Mouse (Mus musculus) left cerebral cortex, adult 11 months (tissue): ENCODE results near the gene Uggt2.

Experiments used
- DNase-seq: peaks from one replicate; pipeline ENCODE4 v3.0.0; 2022; ENCODE audit warnings: low spot score

Gene Uggt2

GRCm38 (mm10) chr14:118980890-118981289 is 118.3 kb downstream of the Uggt2 start:
- DNase-seq: no peak

DNA sequence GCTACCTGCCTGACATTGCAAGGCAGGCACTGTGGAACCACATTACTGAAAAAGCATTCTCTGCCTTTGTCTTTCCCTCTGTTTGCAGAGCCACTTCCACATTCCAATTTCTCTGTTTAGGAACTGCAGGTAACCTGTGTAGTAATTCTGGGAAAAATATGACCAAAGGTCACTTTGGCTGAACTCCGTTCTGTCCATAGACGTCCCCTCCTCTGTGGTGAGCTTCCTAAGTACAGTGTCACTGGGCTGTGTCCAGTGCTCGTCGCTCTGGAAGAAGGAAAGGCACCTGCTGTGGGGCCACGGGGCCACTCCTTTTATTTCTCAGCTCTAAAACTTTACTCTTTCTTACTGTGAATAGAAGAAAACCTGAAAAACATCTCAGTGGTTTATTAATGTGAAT is 118.9 kb downstream of the Uggt2 start:
- no peak for DNase-seq

- DNase-seq: no peak
Observed at GRCm38 (mm10) chr14:118979571-118980325, 119.5 kb downstream of the Uggt2 start.

DNA sequence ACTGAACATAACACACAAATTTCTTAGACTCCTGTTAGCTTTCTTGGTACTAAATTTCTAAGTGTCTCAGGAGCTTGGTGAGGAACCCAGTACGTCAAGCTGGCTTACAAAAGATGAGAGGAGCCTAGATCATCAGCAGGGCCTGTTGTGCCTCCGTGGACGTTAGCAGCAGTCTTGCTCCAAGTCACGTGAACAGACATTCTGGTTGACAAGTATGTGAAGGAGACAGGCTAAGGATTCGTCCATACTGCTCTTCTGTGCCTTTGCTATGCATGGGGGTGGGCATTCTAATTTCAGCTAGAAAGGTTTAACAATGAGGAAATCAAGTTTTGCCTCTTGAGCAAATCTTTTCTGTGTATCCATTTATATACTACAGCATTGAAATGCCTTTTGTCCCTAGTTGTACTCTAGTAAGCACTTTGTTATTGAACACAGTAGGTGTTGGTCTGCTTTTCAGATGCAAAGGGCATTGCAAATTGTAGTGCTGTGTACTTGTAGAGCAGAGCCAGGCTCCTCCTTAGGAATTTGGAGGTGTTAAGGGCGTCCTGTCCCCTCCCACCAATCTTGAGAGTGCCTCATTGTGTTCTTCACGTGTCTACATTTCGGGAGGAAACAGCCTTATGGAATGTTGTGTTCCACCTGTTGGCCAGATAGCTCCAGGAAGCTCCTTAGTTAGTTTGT is 122.0 kb downstream of the Uggt2 start:
- DNase-seq: no peak

DNA sequence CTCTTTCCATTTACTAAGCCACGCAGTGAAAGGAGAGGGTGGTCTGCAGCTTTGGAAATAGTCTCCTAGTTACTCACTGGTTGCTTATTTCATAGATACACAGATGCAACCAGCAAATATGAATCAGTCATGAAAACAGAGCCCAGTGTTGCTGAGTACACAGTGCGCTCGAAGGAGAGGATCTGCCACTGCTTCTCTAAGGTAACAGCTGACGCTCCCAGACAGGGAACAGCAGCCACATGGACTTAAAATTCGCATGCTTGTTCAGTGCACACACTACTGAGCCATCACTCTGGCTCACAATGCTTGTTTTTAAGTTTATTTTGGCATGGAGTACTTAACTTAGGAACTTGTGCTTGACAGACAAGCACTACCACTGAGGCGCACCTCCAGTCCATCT is 127.0 kb downstream of the Uggt2 start:
- no peak for DNase-seq

DNA sequence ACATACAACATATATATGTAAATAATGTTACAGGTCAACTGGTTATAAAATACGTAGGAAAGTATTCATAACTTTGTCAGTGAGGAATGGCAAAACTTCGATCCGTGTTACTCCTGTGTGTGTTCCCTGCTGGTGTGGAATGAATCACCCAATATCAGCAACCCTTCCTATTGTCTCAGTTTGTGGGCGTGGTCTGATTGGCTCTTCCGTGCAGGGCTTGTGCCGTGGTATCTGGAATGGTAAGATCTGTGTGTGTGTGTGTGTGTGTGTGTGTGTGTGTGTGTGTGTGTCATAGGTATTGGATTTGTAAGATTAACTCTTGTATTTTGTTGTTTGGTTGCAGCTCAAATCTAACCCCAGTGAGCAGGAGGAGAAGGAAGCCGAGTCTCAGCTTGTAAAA is 131.6 kb downstream of the Uggt2 start:
- no peak for DNase-seq

- no peak for DNase-seq
Observed at GRCm38 (mm10) chr14:118965356-118966000, 133.8 kb downstream of the Uggt2 start.

GRCm38 (mm10) chr14:118958010-118958409 is 141.2 kb downstream of the Uggt2 start:
- no peak for DNase-seq

GRCm38 (mm10) chr14:118951912-118952583 is 147.2 kb downstream of the Uggt2 start:
- no peak for DNase-seq

- no peak for DNase-seq
Observed at GRCm38 (mm10) chr14:118948841-118949240, 150.4 kb downstream of the Uggt2 start.

DNA sequence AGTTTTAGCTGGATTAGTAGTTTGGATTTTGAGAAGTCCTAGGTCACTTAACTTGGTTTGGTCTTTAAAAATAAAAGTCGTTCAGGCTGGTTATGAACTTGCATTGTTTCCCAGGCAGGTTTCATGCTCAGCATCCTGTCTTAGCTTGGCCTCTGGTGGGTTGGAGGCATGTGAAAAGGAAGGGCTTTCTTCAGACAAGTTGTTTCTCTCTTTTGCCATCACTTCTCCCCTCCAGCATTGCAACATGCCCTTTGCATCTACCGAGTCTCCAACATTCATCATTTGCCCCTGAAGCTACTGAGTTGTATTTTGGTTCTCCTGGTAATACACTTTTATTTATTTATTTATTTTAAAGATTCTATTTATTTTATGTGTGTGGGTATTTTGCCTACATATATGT is 154.5 kb downstream of the Uggt2 start:
- DNase-seq: no peak

- no peak for DNase-seq
Observed at GRCm38 (mm10) chr14:118942076-118942475, 157.2 kb downstream of the Uggt2 start.

GRCm38 (mm10) chr14:118940796-118941495 is 158.3 kb downstream of the Uggt2 start:
- no peak for DNase-seq

- no peak for DNase-seq
Observed at GRCm38 (mm10) chr14:118938551-118938950, 160.7 kb downstream of the Uggt2 start.

DNA sequence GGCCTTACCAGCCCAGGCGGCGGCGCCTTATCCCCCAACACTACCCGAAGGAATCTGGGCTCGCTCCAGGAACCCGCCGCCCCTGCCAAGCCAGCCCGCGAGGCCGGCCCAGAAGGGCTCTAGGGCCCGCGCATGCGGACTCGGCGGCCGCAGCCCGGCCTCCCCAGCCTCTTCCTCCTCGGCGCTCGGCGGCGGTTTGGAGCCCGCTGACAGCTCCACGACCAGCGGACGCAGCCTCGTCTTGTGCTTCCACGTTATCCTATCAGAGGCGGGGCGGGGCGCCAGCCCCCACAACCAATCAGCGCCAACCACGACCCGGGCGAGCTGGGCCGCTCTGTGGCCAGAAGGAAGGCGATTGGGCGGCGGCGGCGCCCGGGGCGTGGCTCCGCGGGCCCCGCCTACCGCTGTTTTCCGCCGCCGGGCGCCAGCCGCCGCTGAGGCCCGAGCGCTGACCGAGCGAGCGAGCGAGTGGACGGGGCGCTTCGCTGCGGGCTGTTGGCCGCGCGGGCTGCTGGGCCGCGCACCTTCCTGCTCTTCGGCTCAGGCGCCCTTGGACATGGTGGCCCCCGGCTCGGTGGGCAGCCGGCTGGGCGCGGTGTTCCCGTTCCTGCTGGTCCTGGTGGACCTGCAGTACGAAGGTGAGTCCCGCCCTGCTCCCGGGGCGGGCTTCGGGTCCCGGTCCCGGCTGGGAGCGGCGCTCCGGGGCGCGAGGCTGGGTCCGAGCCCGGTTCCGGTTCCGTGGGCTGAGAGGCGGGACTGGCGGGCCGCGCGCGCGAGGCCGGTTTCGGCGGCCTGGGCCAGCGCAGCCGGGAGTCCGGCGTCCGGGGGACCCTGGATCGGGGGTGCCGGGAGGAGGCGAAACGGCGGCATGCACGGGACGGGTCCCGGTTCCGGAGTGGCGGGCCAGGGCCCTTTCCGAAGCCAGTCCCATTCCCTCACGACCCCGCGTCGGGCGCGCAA is 161.4 kb downstream of the Uggt2 start, which contains the start of gene Dnajc3:
Gene Dnajc3, plus strand, starts transcription at position 444 of the 960 bp plus-strand sequence.
- DNase-seq: peak; percentile 99

GRCm38 (mm10) chr14:118936952-118937351 is 162.3 kb downstream of the Uggt2 start:
- no peak for DNase-seq

- DNase-seq: no peak
Observed at GRCm38 (mm10) chr14:118936236-118936635, 163.0 kb downstream of the Uggt2 start.
